Mouse (Mus musculus) layer of hippocampus, adult 9-11 months (tissue): ENCODE measurements at regions not wholly inside any gene's neighbourhood (a gene's known extent, or its start where the extent isn't known, plus 50 kb on each side); places are given as distances from the start of the nearest gene placed in this dataset.

ENCODE experiments used
- DNase-seq: peaks from one replicate; pipeline ENCODE4 v3.0.0; 2022

GRCm38 (mm10) chr17:3962176-3962575 lies 266.1 kb upstream of the Nox3 start:
- DNase-seq = peak; percentile 45

GRCm38 (mm10) chr17:3946540-3946939 lies 250.5 kb upstream of the Nox3 start:
- no peak for DNase-seq

DNA sequence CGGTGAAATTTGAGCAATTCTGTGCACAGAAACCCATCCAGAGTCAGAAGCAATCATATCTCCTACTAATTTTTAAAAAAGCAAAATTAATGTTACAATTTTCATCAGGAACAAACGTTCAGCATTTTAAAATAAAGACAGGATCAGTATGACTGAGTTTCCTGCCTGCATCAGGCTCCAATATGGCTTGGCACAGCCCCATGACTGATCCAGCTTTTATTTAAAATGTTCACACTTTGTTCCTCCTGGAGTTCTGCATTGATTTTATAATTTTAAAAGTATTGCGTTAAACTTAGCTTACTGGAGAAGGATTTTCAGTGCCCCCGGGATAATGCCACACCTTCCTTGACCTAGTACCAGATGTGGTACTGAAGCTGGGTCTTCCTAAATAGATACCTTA lies 240.3 kb upstream of the Nox3 start:
- peak; percentile 35 for DNase-seq

- no peak for DNase-seq
Observed at GRCm38 (mm10) chr17:3933208-3933607, 237.1 kb upstream of the Nox3 start.

DNA sequence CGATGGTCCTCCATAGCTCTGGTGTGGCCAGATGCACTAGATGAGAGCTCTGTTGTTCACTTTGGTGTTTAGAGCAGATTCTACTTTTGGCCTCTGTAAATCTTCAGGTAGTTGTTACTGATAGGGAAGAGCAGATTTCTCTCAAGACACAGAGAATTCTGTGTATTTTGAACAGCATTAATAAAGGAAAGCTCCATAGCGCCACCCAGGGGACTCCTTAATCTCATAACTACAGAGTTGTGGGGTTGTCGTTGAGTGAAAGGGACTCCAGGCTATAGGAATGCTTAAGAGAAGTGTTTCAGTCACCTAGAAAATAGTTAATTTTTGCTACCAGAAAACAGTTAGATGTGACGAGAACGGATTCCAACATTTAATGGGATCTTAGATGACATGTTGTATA lies 236.0 kb upstream of the Nox3 start:
- DNase-seq = no peak

DNA sequence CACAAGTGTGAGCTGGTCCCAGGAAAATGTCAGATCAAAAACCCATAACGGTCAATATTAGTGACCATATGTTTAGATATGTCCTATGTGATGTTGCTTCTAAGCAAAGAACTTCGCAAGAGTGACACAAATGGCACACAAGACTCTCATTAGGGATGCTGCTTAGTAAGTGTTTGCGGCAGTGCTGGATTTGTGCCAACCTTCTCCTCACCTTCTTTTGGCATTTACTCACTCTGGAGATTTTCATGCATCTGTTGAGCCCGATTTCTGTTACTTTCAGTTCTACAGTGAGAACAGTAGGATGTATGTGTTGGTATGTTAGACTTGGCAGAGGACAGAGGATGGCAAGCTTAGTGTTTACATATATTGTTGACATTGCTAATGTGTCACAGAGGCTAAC lies 231.0 kb upstream of the Nox3 start:
- no peak for DNase-seq

GRCm38 (mm10) chr17:3920282-3920681 lies 224.2 kb upstream of the Nox3 start:
- no peak for DNase-seq

DNA sequence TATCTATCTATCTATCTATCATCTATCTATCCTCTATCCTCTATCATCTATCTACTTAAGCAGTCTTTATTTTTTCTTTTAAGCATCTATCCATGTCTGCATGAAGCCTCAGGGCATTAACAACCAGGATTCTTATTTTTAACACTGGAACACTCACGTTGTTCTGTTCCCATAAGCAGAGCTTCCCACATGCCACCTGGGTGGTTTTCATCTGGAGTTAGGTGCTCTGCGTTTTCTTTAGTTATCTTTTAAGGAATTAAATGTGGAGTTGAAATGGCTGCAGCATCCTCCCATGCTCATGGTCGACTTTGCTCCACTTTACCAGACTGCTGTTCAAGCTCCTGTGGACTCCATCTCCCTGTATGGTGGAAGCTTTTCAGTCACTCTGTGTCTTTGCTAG lies 196.8 kb upstream of the Nox3 start:
- DNase-seq = peak; percentile 37

- no peak for DNase-seq
Observed at GRCm38 (mm10) chr17:3883146-3883545, 187.1 kb upstream of the Nox3 start.

- no peak for DNase-seq
Observed at GRCm38 (mm10) chr17:3879075-3879474, 183.0 kb upstream of the Nox3 start.

DNA sequence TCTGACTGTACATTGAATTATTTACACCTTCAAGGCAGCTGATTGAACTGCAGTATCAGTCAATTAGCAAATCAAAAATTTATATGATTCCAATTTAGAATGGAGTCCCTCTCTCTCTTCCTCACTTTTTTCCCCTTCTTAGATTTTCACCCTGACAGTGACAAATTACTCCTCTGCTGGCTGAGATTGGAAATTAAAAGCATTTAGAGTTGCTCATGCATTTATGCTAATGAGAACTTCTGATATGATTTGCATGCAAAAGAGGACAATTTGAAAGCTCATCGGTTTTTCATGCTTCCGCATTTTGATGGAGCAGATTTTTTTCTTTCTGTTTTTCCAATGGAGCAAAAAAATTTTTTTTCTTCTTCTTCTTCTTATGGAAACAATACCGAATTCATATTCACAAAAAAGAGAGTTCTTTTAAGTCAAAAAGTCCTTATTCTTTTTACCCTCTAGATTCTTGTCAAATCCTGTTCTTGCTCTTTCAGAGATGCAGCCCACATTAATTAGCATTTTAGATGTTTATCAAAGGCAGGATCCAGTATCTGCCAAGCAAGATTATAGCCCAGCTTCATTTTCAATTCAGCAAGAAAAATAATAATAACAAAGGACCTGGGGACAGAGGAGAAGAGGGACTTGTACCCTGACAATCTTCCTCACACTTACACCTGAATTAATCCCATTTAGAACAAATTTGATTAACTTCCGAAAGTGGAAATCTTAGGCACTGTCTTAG lies 173.6 kb upstream of the Nox3 start:
- DNase-seq = no peak

GRCm38 (mm10) chr17:3862384-3862783 lies 166.3 kb upstream of the Nox3 start:
- no peak for DNase-seq

GRCm38 (mm10) chr17:3836386-3836785 lies 140.3 kb upstream of the Nox3 start:
- no peak for DNase-seq

DNA sequence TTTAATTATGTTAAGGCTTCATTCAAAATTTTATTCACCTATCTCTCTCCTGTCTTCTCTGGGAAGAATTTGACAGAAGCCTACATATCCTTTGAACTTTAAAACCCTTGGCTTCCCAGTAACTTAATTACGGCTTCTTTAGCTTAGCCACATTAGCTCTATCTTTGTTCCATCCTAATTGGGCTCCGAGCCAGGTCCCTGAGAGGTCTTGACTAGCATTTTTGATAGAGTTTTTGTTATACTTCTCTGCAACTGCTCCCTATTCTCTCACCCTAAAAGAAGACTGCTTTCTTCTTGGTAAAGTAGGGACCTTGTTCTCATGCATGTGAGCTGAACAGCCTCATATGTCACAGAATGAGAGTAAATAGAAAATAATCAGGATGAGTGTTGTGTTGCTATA lies 115.1 kb upstream of the Nox3 start:
- DNase-seq = no peak

DNA sequence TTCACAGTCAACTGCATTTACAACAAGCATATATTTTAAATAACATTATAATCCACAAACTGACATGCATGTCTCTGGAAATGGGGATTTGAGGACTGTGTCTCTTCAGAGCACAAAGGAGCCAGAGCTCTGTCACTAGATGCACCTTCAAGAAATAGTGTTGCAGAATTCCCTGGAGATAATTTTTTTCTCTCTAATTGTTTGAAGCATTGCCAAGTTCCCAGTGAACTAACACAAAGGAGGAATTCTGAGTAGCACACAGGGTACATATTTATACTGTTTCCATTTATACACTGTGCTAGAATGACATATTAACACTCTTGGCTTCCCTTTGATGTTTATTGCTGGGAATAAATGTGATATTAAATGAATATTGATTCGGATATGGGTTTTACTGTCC lies 107.4 kb upstream of the Nox3 start:
- DNase-seq = no peak

- peak; percentile 4 for DNase-seq
Observed at GRCm38 (mm10) chr17:3792597-3792996, 96.5 kb upstream of the Nox3 start.

GRCm38 (mm10) chr17:3782156-3782555 lies 86.1 kb upstream of the Nox3 start:
- DNase-seq = no peak

DNA sequence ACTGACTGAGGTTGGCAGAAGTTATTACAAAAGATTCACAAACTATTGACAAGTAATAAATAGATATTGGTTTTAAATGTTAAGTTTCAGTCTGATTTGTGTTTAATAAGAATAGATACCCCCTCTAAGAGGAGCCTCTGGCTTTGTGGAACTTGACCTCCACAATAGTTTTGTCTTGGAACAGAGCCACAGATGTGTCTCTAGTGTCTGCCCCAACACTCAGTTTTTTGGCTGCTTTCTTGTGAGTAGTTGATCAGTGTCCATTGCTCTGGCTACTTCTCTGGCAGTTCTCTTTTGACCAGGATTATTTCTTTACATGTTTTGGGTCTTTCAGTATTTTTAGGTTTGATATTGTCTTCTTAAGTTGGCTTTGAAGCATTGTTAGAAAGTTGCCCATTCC lies 81.6 kb upstream of the Nox3 start:
- DNase-seq = no peak

- no peak for DNase-seq
Observed at GRCm38 (mm10) chr17:3747808-3748335, 51.8 kb upstream of the Nox3 start.
